Mouse (Mus musculus): Measurements from ENCODE around the gene Kctd10. TPM values are rescaled to one million over a fixed set of nuclear protein-coding genes. Genes with fewer than 3 reads are reported as not detected.

Kctd10 gene
- polyA plus RNA-seq, 1 experiment from 2014 or later: 62.2 TPM

DNA sequence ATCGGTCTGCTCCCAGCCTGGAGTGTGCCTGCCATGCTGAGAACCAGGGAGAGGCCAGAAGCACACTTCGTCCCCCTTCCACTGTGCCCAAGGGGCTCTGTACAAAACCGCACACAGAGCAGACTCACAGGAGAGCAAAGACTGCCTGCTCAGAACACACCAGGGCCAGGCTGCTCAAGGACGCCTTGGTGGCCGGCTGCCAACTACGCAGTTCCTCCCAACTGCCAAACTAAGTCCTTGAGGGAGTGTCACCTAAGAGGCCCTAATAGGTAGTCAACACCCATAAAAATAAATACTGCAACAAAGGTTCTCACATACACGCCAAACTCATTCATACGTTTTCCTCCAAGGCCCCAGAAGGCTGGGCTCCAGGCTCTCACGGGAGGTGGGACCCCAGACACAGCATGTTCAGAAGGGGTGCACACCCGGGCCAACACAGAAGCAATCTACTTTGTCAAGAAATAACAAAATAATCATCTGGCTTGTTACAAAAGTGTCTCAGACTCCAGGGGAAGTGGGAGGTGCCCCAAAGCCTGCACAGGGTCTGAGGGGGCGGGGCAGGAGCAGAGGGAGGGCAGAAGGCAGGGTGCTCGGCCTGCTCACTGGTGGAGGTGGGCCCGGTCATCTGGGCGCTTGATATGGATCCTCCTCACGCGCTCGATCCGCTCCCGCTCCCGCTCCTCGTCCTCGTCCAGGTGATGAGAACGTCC lies 15.1 kb downstream of the Kctd10 start:
- no peak overlapping the region for H3K27ac ChIP-seq (replicated peaks)
- no peak overlapping the region for H3K9ac ChIP-seq
- 91% methylated on average over 23 of the region's 23 CpGs for WGBS
- H3K4me2 ChIP-seq: no peak overlapping the region
- H3K4me3 ChIP-seq: no peak overlapping the region
- peaks cover 7% of the 10 kb centered on the region for H3K4me1 ChIP-seq (replicated peaks)
- no peaks in the 10 kb centered on the region for H3K9me3 ChIP-seq
- no peak for ATAC-seq (ENCODE audit: low FRiP score, low read depth)
- peaks cover 70% of the 10 kb centered on the region for H3K36me3 ChIP-seq
- no peaks in the 10 kb centered on the region for H3K27me3 ChIP-seq

DNA sequence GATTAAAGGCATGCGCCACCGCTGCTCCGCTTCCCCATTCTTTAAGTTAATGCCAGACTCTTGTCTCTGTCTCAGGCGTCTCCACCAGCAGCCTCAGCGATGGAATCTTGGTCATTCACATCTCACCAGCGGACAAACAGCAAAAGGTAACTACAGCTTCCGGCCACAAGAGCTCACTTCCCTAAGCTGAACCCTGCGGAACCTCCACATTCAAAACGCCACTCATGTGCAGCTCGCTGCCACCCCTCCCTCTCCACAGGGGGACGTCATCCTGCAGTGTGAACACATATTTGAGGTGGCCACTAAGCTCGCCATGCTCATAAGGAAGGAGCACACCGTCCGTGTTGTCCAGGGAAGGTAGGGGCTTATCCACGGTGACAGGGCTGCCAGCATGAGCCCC lies 19.3 kb downstream of the Kctd10 start:
- ATAC-seq (ENCODE audit: low FRiP score, low read depth): no peak

DNA sequence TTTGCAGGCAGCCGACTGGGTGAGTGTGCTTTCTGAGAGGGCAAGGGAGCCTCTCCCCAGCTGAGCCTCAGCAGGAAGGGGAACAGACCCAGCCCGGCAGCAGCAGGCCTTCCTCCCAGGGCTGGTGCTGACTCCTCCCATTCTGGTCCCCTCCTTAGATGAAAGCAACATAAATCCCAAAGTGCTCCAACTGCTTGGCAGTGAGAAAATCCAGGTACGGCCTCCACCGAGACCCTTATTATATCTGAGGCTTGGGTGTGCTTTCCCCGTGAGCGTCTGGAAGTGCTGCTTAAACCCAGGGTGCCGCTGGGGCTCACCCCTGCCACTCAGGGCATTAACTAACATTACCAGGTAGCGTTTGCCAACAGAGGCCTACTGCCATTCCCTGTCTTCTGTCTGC lies 20.7 kb downstream of the Kctd10 start:
- Histone ChIP-seq H3K27me3 (no peaks in the 10 kb centered on the region), H3K9ac (no peak overlapping the region), H3K9me3 (no peaks in the 10 kb centered on the region), H3K36me3 (peaks cover 21% of the 10 kb centered on the region), H3K4me3 (no peak overlapping the region), H3K4me2 (no peak overlapping the region), H3K27ac (replicated peaks) (0 out of 2 replicates have a peak overlapping the region, but pooled peaks have one; percentile 3), H3K4me1 (replicated peaks) (peaks cover 22% of the 10 kb centered on the region)
- no peak for ATAC-seq (ENCODE audit: low FRiP score, low read depth)
- WGBS: 68% methylated on average over 8 of the region's 8 CpGs

More for the DNA sequence above, 19.3 kb downstream of the Kctd10 start:
- no peak overlapping the region for H3K4me3 ChIP-seq
- peaks cover 22% of the 10 kb centered on the region for H3K4me1 ChIP-seq (replicated peaks)
- H3K9ac ChIP-seq: no peak overlapping the region
- WGBS: 83% methylated on average over 15 of the region's 15 CpGs
- no peaks in the 10 kb centered on the region for H3K9me3 ChIP-seq
- H3K4me2 ChIP-seq: no peak overlapping the region
- H3K27me3 ChIP-seq: no peaks in the 10 kb centered on the region
- no peak overlapping the region for H3K27ac ChIP-seq (replicated peaks)
- peaks cover 33% of the 10 kb centered on the region for H3K36me3 ChIP-seq

DNA sequence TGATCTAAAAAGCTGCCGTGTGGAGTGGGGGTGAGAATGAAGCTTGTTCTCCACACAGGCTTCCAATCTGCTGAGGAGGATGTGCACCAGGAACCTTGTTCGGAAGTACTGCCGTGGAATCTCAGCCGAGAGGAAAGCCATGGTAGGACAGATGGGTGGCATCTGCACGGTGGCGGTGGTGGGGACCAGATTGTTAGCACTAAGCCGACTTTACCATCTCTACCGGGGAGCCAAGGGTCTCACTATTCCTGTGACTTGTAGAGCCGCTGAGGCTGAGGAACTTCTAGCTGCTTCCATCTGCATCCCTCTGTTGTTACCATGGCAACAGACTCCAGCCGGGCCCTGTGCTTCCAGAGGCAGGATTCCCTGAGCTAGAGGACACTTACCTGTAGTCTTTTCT lies 21.5 kb downstream of the Kctd10 start:
- peaks cover 22% of the 10 kb centered on the region for H3K4me1 ChIP-seq (replicated peaks)
- no peak overlapping the region for H3K4me3 ChIP-seq
- no peak for ATAC-seq (ENCODE audit: low FRiP score, low read depth)
- WGBS: 60% methylated on average over 10 of the region's 10 CpGs
- peaks cover 16% of the 10 kb centered on the region for H3K36me3 ChIP-seq
- H3K27ac ChIP-seq (replicated peaks): 0 out of 2 replicates have a peak overlapping the region, but pooled peaks have one; percentile 3
- H3K4me2 ChIP-seq: no peak overlapping the region
- H3K9me3 ChIP-seq: no peaks in the 10 kb centered on the region
- no peaks in the 10 kb centered on the region for H3K27me3 ChIP-seq
- no peak overlapping the region for H3K9ac ChIP-seq

DNA sequence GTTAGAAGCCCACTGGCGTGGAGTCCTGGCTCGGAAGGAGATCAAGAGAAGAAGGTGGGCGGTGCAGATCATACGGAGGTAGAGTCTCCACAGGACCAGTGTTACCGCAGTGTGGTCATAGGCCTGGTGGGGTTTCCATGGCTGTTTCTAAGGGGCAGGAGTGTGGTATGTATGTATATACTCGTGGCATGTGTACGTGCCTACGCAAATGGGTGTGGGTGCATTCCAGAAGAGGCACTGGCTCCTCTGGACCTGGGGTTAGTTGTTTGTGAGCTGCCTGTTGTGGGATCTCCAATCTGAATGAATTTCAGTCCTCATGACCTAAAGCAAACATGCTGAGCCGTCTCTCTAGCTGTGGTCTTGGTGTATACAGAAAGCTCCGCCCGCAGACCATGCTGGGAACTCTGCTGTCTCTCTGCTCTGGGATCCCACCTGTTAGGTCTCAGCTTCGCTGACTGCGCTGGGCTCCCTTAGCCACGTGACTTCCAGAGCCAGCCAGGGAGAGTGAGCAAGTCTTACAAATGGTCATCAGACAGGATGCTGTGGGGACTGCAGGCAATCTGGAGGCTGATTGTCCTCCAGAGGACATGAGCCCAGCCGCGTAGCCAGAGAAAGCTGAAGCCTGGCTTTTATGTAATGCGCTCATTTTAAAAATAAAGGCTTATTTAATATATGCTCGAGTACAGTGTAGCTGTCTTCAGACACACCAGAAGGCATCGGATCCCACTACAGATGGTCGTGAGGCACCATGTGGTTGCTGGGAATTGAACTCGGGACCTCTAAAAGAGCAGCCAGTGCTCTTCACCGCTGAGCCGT lies 23.2 kb downstream of the Kctd10 start:
- Histone ChIP-seq H3K27me3 (no peaks in the 10 kb centered on the region), H3K4me1 (replicated peaks) (peaks cover 22% of the 10 kb centered on the region), H3K36me3 (peaks cover 6% of the 10 kb centered on the region; the same call in 1 of the 2 replicates), H3K9ac (no peak overlapping the region), H3K4me2 (no peak overlapping the region), H3K27ac (replicated peaks) (peak overlapping the region; percentile 13; the same call in 1 of the 2 replicates), H3K4me3 (no peak overlapping the region), H3K9me3 (no peaks in the 10 kb centered on the region)
- WGBS: 48% methylated on average over 23 of the region's 23 CpGs
- ATAC-seq (ENCODE audit: low FRiP score, low read depth): peak; percentile 40; the same call in 1 of the 2 replicates

- Histone ChIP-seq H3K27me3 (no peaks in the 10 kb centered on the region), H3K27ac (replicated peaks) (no peak overlapping the region; the same call in 1 of the 2 replicates), H3K4me2 (no peak overlapping the region), H3K9ac (no peak overlapping the region), H3K4me1 (replicated peaks) (peaks cover 22% of the 10 kb centered on the region), H3K36me3 (peaks cover 1% of the 10 kb centered on the region; the same call in 1 of the 2 replicates), H3K9me3 (no peaks in the 10 kb centered on the region), H3K4me3 (no peak overlapping the region)
- 0 out of 2 replicates have a peak, but pooled peaks have one; percentile 55 for ATAC-seq (ENCODE audit: low FRiP score, low read depth)
- 29% methylated on average over 7 of the region's 7 CpGs for WGBS
Measured at GRCm38 (mm10) chr5:114356250-114356935, 23.9 kb downstream of the Kctd10 start.

DNA sequence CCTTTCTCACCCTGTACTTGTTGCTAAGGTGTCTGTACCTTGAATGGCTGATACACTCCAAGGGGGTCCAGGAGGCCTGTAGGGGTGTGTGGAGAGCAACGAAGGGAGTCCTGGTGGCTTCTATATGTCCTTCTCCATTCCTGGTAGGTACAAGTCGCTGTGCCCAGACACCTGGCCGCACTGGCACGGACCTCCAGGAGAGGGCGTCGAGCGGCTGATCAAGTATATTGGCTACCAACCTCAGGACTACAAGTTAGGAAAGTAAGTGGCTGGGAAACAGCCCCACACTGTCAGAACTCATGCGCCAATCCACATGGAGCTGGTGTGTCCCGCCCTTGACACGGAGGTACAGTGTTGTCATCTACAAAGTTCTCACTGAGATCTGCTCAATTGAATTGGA lies 28.8 kb downstream of the Kctd10 start:
- H3K27me3 ChIP-seq: no peaks in the 10 kb centered on the region
- no peak overlapping the region for H3K4me2 ChIP-seq
- H3K36me3 ChIP-seq: no peaks in the 10 kb centered on the region
- H3K9ac ChIP-seq: no peak overlapping the region
- WGBS: 61% methylated on average over 10 of the region's 10 CpGs
- no peak for ATAC-seq (ENCODE audit: low FRiP score, low read depth)
- H3K4me1 ChIP-seq (replicated peaks): peaks cover under 1% of the 10 kb centered on the region; the same call in 1 of the 2 replicates
- no peaks in the 10 kb centered on the region for H3K9me3 ChIP-seq
- no peak overlapping the region for H3K27ac ChIP-seq (replicated peaks)
- H3K4me3 ChIP-seq: no peak overlapping the region

DNA sequence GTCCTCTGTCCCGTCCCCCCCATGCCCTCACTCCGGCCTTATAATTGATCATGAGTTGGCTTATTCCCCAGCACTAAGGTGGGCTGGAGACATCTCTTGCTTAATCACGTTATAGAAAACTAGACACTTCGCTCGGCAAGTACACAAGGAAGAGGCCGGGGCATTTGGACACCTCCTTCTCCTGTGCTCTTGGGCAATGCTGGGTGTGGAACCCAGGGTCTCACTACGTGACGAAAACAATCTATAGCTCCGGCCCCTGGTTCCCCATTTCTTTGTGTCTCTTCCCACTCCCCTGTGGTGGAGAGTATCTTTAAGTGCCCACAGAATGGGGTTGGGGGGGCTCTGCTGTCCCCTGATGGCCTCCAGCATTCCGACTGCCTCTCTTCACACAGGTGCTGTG lies 33.3 kb downstream of the Kctd10 start:
- ATAC-seq (ENCODE audit: low FRiP score, low read depth): no peak
- WGBS: 88% methylated on average over 10 of the region's 10 CpGs
- no peak overlapping the region for H3K4me2 ChIP-seq
- no peaks in the 10 kb centered on the region for H3K36me3 ChIP-seq
- H3K27ac ChIP-seq (replicated peaks): no peak overlapping the region
- no peak overlapping the region for H3K9ac ChIP-seq
- no peaks in the 10 kb centered on the region for H3K4me1 ChIP-seq (replicated peaks)
- H3K4me3 ChIP-seq: no peak overlapping the region
- no peaks in the 10 kb centered on the region for H3K9me3 ChIP-seq
- no peaks in the 10 kb centered on the region for H3K27me3 ChIP-seq

DNA sequence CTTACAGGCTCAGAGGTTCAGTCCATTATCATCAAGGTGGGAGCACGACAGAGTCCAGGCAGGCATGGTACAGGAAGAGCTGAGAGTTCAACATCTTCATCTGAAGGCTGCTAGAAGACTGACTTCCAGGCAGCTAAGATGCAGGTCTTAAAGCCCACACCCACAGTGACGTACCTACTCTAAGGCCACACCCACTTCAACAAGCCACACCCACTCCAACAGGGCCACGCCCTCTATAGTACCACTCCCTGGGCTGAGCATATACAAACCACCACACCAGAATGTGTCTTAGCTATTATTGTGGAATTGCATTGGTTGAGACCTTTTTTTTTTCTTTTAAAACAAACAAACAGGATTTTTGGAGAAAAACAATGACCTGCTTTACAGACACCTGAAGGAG lies 34.8 kb downstream of the Kctd10 start:
- Histone ChIP-seq H3K27ac (replicated peaks) (no peak overlapping the region), H3K36me3 (no peaks in the 10 kb centered on the region), H3K4me2 (no peak overlapping the region), H3K4me1 (replicated peaks) (no peaks in the 10 kb centered on the region), H3K9ac (no peak overlapping the region), H3K4me3 (no peak overlapping the region), H3K27me3 (no peaks in the 10 kb centered on the region), H3K9me3 (no peaks in the 10 kb centered on the region)
- 68% methylated on average over 3 of the region's 3 CpGs for WGBS
- ATAC-seq (ENCODE audit: low FRiP score, low read depth): no peak

- Histone ChIP-seq H3K4me3 (no peak overlapping the region), H3K4me2 (no peak overlapping the region), H3K4me1 (replicated peaks) (no peaks in the 10 kb centered on the region), H3K9me3 (no peaks in the 10 kb centered on the region), H3K9ac (no peak overlapping the region), H3K36me3 (no peaks in the 10 kb centered on the region), H3K27ac (replicated peaks) (no peak overlapping the region), H3K27me3 (no peaks in the 10 kb centered on the region)
- ATAC-seq (ENCODE audit: low FRiP score, low read depth): no peak
- WGBS: 91% methylated on average over 7 of the region's 7 CpGs
Measured at GRCm38 (mm10) chr5:114343612-114344011, 36.7 kb downstream of the Kctd10 start.

GRCm38 (mm10) chr5:114342996-114343395 lies 37.3 kb downstream of the Kctd10 start:
- H3K4me3 ChIP-seq: no peak overlapping the region
- H3K27me3 ChIP-seq: no peaks in the 10 kb centered on the region
- no peaks in the 10 kb centered on the region for H3K9me3 ChIP-seq
- no peaks in the 10 kb centered on the region for H3K4me1 ChIP-seq (replicated peaks)
- no peak overlapping the region for H3K4me2 ChIP-seq
- no peak for ATAC-seq (ENCODE audit: low FRiP score, low read depth)
- H3K9ac ChIP-seq: no peak overlapping the region
- no peak overlapping the region for H3K27ac ChIP-seq (replicated peaks)
- WGBS: 89% methylated on average over 5 of the region's 5 CpGs
- no peaks in the 10 kb centered on the region for H3K36me3 ChIP-seq

Measured in hindbrain, embryonic 15.5 days (tissue).